Mouse (Mus musculus) CH12.LX (cell line): Measurements from ENCODE around the gene Gm9918. TPM values are rescaled to one million over a fixed set of nuclear protein-coding genes. Genes with fewer than 3 reads are reported as not detected.

ENCODE experiments used
- DNase-seq: peaks from one replicate; pipeline ENCODE4 v3.0.0-alpha.2; 2013; ENCODE audit errors: extremely low read depth
- H3K27ac ChIP-seq: 2 replicates; pipeline ENCODE4 v1.5.1; 2012; ENCODE audit warnings: low read depth, mild to moderate bottlenecking, control low read depth, moderate library complexity; ENCODE audit not compliant: insufficient read depth
- H3K27me3 ChIP-seq: replicated peaks from 2 replicates; pipeline ENCODE3; 2012; ENCODE audit warnings: inconsistent platforms
- H3K36me3 ChIP-seq, 2 experiments: replicated peaks in 1 of 2; 2 replicates each; pipeline versions ENCODE3 to v1.6.1; 2012; ENCODE audit warnings: inconsistent platforms in 1 of 2, low read length in 1 of 2, mild to moderate bottlenecking in 1 of 2, mixed read lengths in 1 of 2, moderate library complexity in 1 of 2; ENCODE audit not compliant: control insufficient read depth in 1 of 2, insufficient read depth in 1 of 2
- H3K4me1 ChIP-seq, 2 experiments: 2 replicates each; pipeline ENCODE4 v1.6.1; 2012; ENCODE audit warnings: inconsistent platforms in 1 of 2, moderate library complexity in 1 of 2; ENCODE audit not compliant: insufficient read depth in 2 of 2, control insufficient read depth in 1 of 2
- H3K4me2 ChIP-seq: 2 replicates; pipeline ENCODE4 v1.6.1; 2012; ENCODE audit warnings: low read depth, mild to moderate bottlenecking, control low read depth; ENCODE audit not compliant: poor library complexity, insufficient read depth, severe bottlenecking
- H3K4me3 ChIP-seq, 3 experiments: fragments of 150-350 bp in 1 of 3; sonication (generic) in 1 of 3; replicated peaks in 1 of 3; 2 replicates each; pipeline versions ENCODE3 to v1.5.1; 2011 to 2012; ENCODE audit warnings: low read depth in 2 of 3, low read length in 2 of 3, mild to moderate bottlenecking in 2 of 3, moderate library complexity in 2 of 3, control low read depth in 1 of 3, improper control_type of control experiment in 1 of 3, inconsistent platforms in 1 of 3, mixed read lengths in 1 of 3; ENCODE audit not compliant: poor library complexity in 1 of 3
- H3K79me2 ChIP-seq: replicated peaks from 2 replicates; pipeline ENCODE4 v1.6.1; 2012; ENCODE audit warnings: mild to moderate bottlenecking, moderate library complexity; ENCODE audit not compliant: control insufficient read depth, poor library complexity, insufficient read depth, severe bottlenecking; ENCODE audit errors: extremely low read depth
- H3K9ac ChIP-seq: 2 replicates; pipeline ENCODE4 v1.6.1; 2012; ENCODE audit warnings: low read depth, mild to moderate bottlenecking, control low read depth, moderate library complexity; ENCODE audit not compliant: insufficient read depth
- H3K9me3 ChIP-seq: replicated peaks from 2 replicates; pipeline ENCODE3; 2012; ENCODE audit warnings: low read length, inconsistent platforms, mixed read lengths
- BHLHE40 ChIP-seq: IDR thresholded peaks from 2 replicates; pipeline ENCODE4 v1.6.1; 2011; ENCODE audit warnings: mild to moderate bottlenecking, low read depth, low read length, improper control_type of control experiment
- CHD1 ChIP-seq: IDR thresholded peaks from 2 replicates; pipeline ENCODE4 v1.6.1; 2012; ENCODE audit warnings: low read depth, low read length, improper control_type of control experiment, inconsistent platforms
- CHD2 ChIP-seq: IDR thresholded peaks from 2 replicates; pipeline ENCODE4 v1.6.1; 2011; ENCODE audit warnings: low read length, improper control_type of control experiment
- CTCF ChIP-seq, 2 experiments: IDR thresholded peaks in 1 of 2; conservative IDR thresholded peaks in 1 of 2; 2 replicates each; pipeline ENCODE4 v1.5.1; 2011 to 2012; ENCODE audit warnings: low read depth in 2 of 2, low read length in 2 of 2, improper control_type of control experiment in 1 of 2, inconsistent platforms in 1 of 2, mild to moderate bottlenecking in 1 of 2, moderate library complexity in 1 of 2
- E2F4 ChIP-seq: IDR thresholded peaks from 2 replicates; pipeline ENCODE4 v1.6.1; 2011; ENCODE audit warnings: low read depth, low read length, improper control_type of control experiment; ENCODE audit not compliant: insufficient replicate concordance
- ELF1 ChIP-seq: IDR thresholded peaks from 2 replicates; pipeline ENCODE4 v1.6.1; 2014; ENCODE audit warnings: low read depth, mild to moderate bottlenecking, inconsistent platforms, low read length, improper control_type of control experiment
- EP300 ChIP-seq: IDR thresholded peaks from 2 replicates; pipeline ENCODE4 v1.6.1; 2011; ENCODE audit warnings: low read length, improper control_type of control experiment
- ETS1 ChIP-seq: conservative IDR thresholded peaks from 2 replicates; pipeline ENCODE4 v1.6.1; 2012; ENCODE audit warnings: low read depth, mild to moderate bottlenecking, inconsistent platforms, low read length, improper control_type of control experiment, moderate library complexity
- GABPA ChIP-seq: IDR thresholded peaks from 2 replicates; pipeline ENCODE4 v1.6.1; 2012; ENCODE audit warnings: low read depth, low read length, improper control_type of control experiment, inconsistent platforms; ENCODE audit not compliant: insufficient replicate concordance
- HCFC1 ChIP-seq: IDR thresholded peaks from 2 replicates; pipeline ENCODE4 v1.6.1; 2012; ENCODE audit warnings: low read depth, mild to moderate bottlenecking, inconsistent platforms, low read length, improper control_type of control experiment
- IRF4 ChIP-seq: IDR thresholded peaks from 2 replicates; pipeline ENCODE4 v1.6.1; 2014; ENCODE audit warnings: low read depth, mild to moderate bottlenecking, inconsistent platforms, low read length, improper control_type of control experiment
- JUN ChIP-seq: IDR thresholded peaks from 2 replicates; pipeline ENCODE4 v1.6.1; 2011; ENCODE audit warnings: low read depth, mild to moderate bottlenecking, low read length, improper control_type of control experiment, moderate library complexity; ENCODE audit not compliant: insufficient read depth
- JUND ChIP-seq: conservative IDR thresholded peaks from 2 replicates; pipeline ENCODE4 v1.6.1; 2011; ENCODE audit warnings: low read depth, low read length, improper control_type of control experiment
- KAT2A ChIP-seq: IDR thresholded peaks from 2 replicates; pipeline ENCODE4 v1.6.1; 2012; ENCODE audit warnings: low read length, improper control_type of control experiment, inconsistent platforms; ENCODE audit not compliant: insufficient replicate concordance
- MAFK ChIP-seq: IDR thresholded peaks from 2 replicates; pipeline ENCODE4 v1.6.1; 2011; ENCODE audit warnings: low read length, improper control_type of control experiment; ENCODE audit not compliant: insufficient replicate concordance
- MAX ChIP-seq: IDR thresholded peaks from 2 replicates; pipeline ENCODE4 v1.6.1; 2011; ENCODE audit warnings: low read length, improper control_type of control experiment
- MAZ ChIP-seq: IDR thresholded peaks from 2 replicates; pipeline ENCODE4 v1.6.1; 2012; ENCODE audit warnings: low read depth, mild to moderate bottlenecking, inconsistent platforms, low read length, improper control_type of control experiment, moderate library complexity
- MEF2A ChIP-seq: IDR thresholded peaks from 2 replicates; pipeline ENCODE4 v1.6.1; 2014; ENCODE audit warnings: low read depth, mild to moderate bottlenecking, inconsistent platforms, low read length, improper control_type of control experiment, borderline replicate concordance
- MXI1 ChIP-seq: IDR thresholded peaks from 2 replicates; pipeline ENCODE4 v1.6.1; 2011; ENCODE audit warnings: mild to moderate bottlenecking, low read depth, low read length, improper control_type of control experiment
- MYC ChIP-seq: IDR thresholded peaks from 2 replicates; pipeline ENCODE4 v1.6.1; 2011; ENCODE audit warnings: low read depth, mild to moderate bottlenecking, improper control_type of control experiment, low read length
- NELFE ChIP-seq: IDR thresholded peaks from 2 replicates; pipeline ENCODE4 v1.6.1; 2011; ENCODE audit warnings: low read depth, low read length, improper control_type of control experiment
- NRF1 ChIP-seq: IDR thresholded peaks from 2 replicates; pipeline ENCODE4 v1.6.1; 2014; ENCODE audit warnings: low read depth, mild to moderate bottlenecking, inconsistent platforms, low read length, improper control_type of control experiment, moderate library complexity
- PAX5 ChIP-seq: IDR thresholded peaks from 2 replicates; pipeline ENCODE4 v1.6.1; 2012; ENCODE audit warnings: low read length, inconsistent platforms, mixed read lengths
- POLR2A ChIP-seq: IDR thresholded peaks from 2 replicates; pipeline ENCODE4 v1.6.1; 2011; ENCODE audit warnings: low read depth, mild to moderate bottlenecking, improper control_type of control experiment, low read length
- POLR2AphosphoS2 ChIP-seq: IDR thresholded peaks from 2 replicates; pipeline ENCODE4 v1.6.1; 2011; ENCODE audit warnings: low read depth, low read length, improper control_type of control experiment
- RAD21 ChIP-seq: IDR thresholded peaks from 2 replicates; pipeline ENCODE4 v1.6.1; 2011; ENCODE audit warnings: low read depth, mild to moderate bottlenecking, low read length, improper control_type of control experiment, moderate library complexity
- RCOR1 ChIP-seq: conservative IDR thresholded peaks from 2 replicates; pipeline ENCODE4 v1.6.1; 2012; ENCODE audit warnings: low read depth, mild to moderate bottlenecking, inconsistent platforms, low read length, improper control_type of control experiment
- SIN3A ChIP-seq: IDR thresholded peaks from 2 replicates; pipeline ENCODE4 v1.6.1; 2012; ENCODE audit warnings: low read length, improper control_type of control experiment, inconsistent platforms
- SMC3 ChIP-seq: IDR thresholded peaks from 2 replicates; pipeline ENCODE4 v1.6.1; 2011; ENCODE audit warnings: low read depth, low read length, improper control_type of control experiment
- TBP ChIP-seq: conservative IDR thresholded peaks from 2 replicates; pipeline ENCODE4 v1.6.1; 2011; ENCODE audit warnings: low read depth, low read length, improper control_type of control experiment
- TCF12 ChIP-seq: IDR thresholded peaks from 2 replicates; pipeline ENCODE4 v1.6.1; 2014; ENCODE audit warnings: low read depth, mild to moderate bottlenecking, inconsistent platforms, low read length, improper control_type of control experiment
- UBTF ChIP-seq: IDR thresholded peaks from 2 replicates; pipeline ENCODE4 v1.6.1; 2012; ENCODE audit warnings: low read depth, mild to moderate bottlenecking, inconsistent platforms, low read length, improper control_type of control experiment, moderate library complexity
- USF1 ChIP-seq: IDR thresholded peaks from 2 replicates; pipeline ENCODE4 v1.6.1; 2014; ENCODE audit warnings: low read depth, mild to moderate bottlenecking, inconsistent platforms, low read length, improper control_type of control experiment
- USF2 ChIP-seq: conservative IDR thresholded peaks from 2 replicates; pipeline ENCODE4 v1.6.1; 2011; ENCODE audit warnings: low read depth, low read length, improper control_type of control experiment
- ZC3H11A ChIP-seq: IDR thresholded peaks from 2 replicates; pipeline ENCODE4 v1.6.1; 2012; ENCODE audit warnings: low read depth, mild to moderate bottlenecking, inconsistent platforms, low read length, improper control_type of control experiment
- ZKSCAN1 ChIP-seq: IDR thresholded peaks from 2 replicates; pipeline ENCODE4 v1.6.1; 2012; ENCODE audit warnings: low read depth, inconsistent platforms, low read length, improper control_type of control experiment, borderline replicate concordance
- ZMIZ1 ChIP-seq: IDR thresholded peaks from 2 replicates; pipeline ENCODE4 v1.6.1; 2012; ENCODE audit warnings: low read depth, mild to moderate bottlenecking, inconsistent platforms, low read length, improper control_type of control experiment
- ZNF384 ChIP-seq: IDR thresholded peaks from 2 replicates; pipeline ENCODE4 v1.6.1; 2012; ENCODE audit warnings: low read depth, low read length, improper control_type of control experiment, inconsistent platforms
- dilution Hi-C: fragments of 300-500 bp; cut with MboI; formaldehyde crosslinking; loops from 2 replicates; pipeline ENCODE4 v1.14.3; 2020; ENCODE audit warnings: low sequenced_read_pairs; ENCODE audit not compliant: extremely low pct_unique_long_range_greater_than_20kb, extremely low pct_ligation_motif_present
- in situ Hi-C: fragments of 300-500 bp; cut with MboI; formaldehyde crosslinking; loops from 3 replicates; pipeline ENCODE4 v1.14.3; 2019; ENCODE audit warnings: low sequenced_read_pairs, low pct_ligation_motif_present, low pct_unique_long_range_greater_than_20kb, mixed read lengths
- polyA plus RNA-seq: library from polyadenylated mRNA; unstranded; fragments of >175 nt; gene quantifications from 2 replicates; pipeline ENCODE4 v1.2.1, GENCODE M21; 2012; ENCODE audit warnings: low read depth; ENCODE audit not compliant: insufficient read length
- total RNA-seq, 2 experiments: library from RNA; depleted of rRNA; stranded (reverse); fragments of 300-350 nt in 1 of 2; fragments of >200 nt in 1 of 2; gene quantifications; 2 replicates each; pipeline ENCODE4 v1.2.3; 2012 to 2014

Gene Gm9918
- total and polyA plus RNA-seq, 3 experiments = not detected

DNA sequence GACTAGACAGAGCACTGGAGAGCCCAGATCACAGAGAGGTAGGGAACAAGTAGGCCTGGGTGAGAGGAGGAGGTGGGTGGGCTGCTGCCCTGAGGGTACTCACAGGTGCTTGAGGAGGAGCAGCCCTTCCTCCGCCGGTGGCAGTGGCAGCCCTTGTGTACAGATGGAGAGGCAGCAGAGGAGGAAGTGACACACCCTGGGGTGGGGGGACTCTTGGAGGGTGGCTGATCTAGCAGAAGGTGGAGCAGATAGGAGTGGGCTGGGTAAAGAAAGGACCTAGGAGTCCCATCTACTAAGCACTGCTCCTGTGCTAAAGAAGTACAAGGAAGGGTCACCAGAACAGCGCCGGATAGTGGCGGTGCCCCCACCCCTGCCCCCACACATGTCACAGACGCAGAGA, 38.6 kb upstream of the Gm9918 start, which contains the start of gene Itgb7:
Gene Itgb7 (minus strand): TSS at position 197 of the 400 bp plus-strand sequence.
- peak within 1 kb of the TSS; percentile 52 for H3K4me2 ChIP-seq
- dilution Hi-C loops = no loop called here
- peak within 1 kb of the TSS in 2 of 3 experiments; percentile 8 to 49 for H3K4me3 ChIP-seq
- H3K9ac ChIP-seq = no peak within 1 kb of the TSS
- peaks cover 2% of the 10 kb centered on the region for H3K27me3 ChIP-seq
- H3K27ac ChIP-seq = no peak within 1 kb of the TSS
- in situ Hi-C loops = no loop called here
- peaks cover 36 to 60% of the 10 kb centered on the region in 2 experiments for H3K4me1 ChIP-seq
- no peaks in the 10 kb centered on the region for H3K9me3 ChIP-seq
- H3K79me2 ChIP-seq = no peaks in the 10 kb centered on the region
- H3K36me3 ChIP-seq = no peaks in the 10 kb centered on the region
- no peak for TF ChIP-seq SMC3
- peak; percentile 43; the same call in 1 of the 2 replicates for TF ChIP-seq POLR2A
- TF ChIP-seq NELFE = peak; percentile 41; the same call in 1 of the 2 replicates
- no peak for TF ChIP-seq CHD1
- TF ChIP-seq USF2 = no peak
- TF ChIP-seq SIN3A = 0 out of 2 replicates have a peak, but pooled peaks have one; percentile 49
- TF ChIP-seq USF1 = no peak
- no peak for TF ChIP-seq RAD21
- TF ChIP-seq BHLHE40 = no peak
- no peak; the same call in 1 of the 2 replicates for TF ChIP-seq MXI1
- 0 out of 2 replicates have a peak, but pooled peaks have one; percentile 27 for TF ChIP-seq CHD2
- no peak for TF ChIP-seq POLR2AphosphoS2
- TF ChIP-seq PAX5 = no peak
- no peak for TF ChIP-seq UBTF
- TF ChIP-seq HCFC1 = 0 out of 2 replicates have a peak, but pooled peaks have one; percentile 9
- TF ChIP-seq ZMIZ1 = no peak
- no peak for TF ChIP-seq ELF1
- no peak for TF ChIP-seq CTCF (conservative IDR thresholded peaks at IDR 0.05 in 1 of 2, IDR thresholded peaks at IDR 0.05 in 1 of 2; ENCODE audit: low read depth in 2 of 2, low read length in 2 of 2)
- TF ChIP-seq JUND = no peak
- TF ChIP-seq MEF2A = no peak; the same call in 1 of the 2 replicates
- no peak for TF ChIP-seq NRF1
- no peak for TF ChIP-seq KAT2A
- no peak for TF ChIP-seq E2F4
- no peak for TF ChIP-seq TBP
- TF ChIP-seq ZC3H11A = no peak
- TF ChIP-seq JUN = no peak
- peak; percentile 18 for TF ChIP-seq IRF4
- no peak for TF ChIP-seq ETS1
- no peak for TF ChIP-seq MAFK
- no peak for TF ChIP-seq ZNF384
- no peak for TF ChIP-seq RCOR1
- TF ChIP-seq TCF12 = 0 out of 2 replicates have a peak, but pooled peaks have one; percentile 17
- no peak for TF ChIP-seq ZKSCAN1
- TF ChIP-seq MAZ = peak; percentile 30; the same call in 1 of the 2 replicates
- TF ChIP-seq MAX = no peak
- TF ChIP-seq EP300 = peak; percentile 35; the same call in 1 of the 2 replicates
- TF ChIP-seq GABPA = no peak
- no peak for TF ChIP-seq MYC
- no peak for DNase-seq
